Mouse (Mus musculus) ES-Bruce4 (cell line): ENCODE measurements around the gene Mrpl49. TPM values are rescaled to one million over a fixed set of nuclear protein-coding genes. Genes with fewer than 3 reads are reported as not detected.

ENCODE experiments used
- H3K27ac ChIP-seq: 2 replicates; pipeline ENCODE4 v1.5.1; 2012; ENCODE audit warnings: low read length, inconsistent platforms; ENCODE audit not compliant: insufficient read depth
- H3K27me3 ChIP-seq: 2 replicates; pipeline ENCODE4 v1.6.1; 2012; ENCODE audit warnings: mild to moderate bottlenecking, low read length, inconsistent platforms; ENCODE audit not compliant: control insufficient read depth, poor library complexity, insufficient read depth, severe bottlenecking
- H3K36me3 ChIP-seq: 2 replicates; pipeline ENCODE4 v1.6.1; 2012; ENCODE audit warnings: inconsistent platforms, mild to moderate bottlenecking, low read length, moderate library complexity; ENCODE audit not compliant: control insufficient read depth, poor library complexity, insufficient read depth, severe bottlenecking
- H3K4me1 ChIP-seq: one replicate; pipeline ENCODE4 v1.8.1; 2011; ENCODE audit warnings: low read length; ENCODE audit not compliant: control insufficient read depth, insufficient read depth
- H3K4me3 ChIP-seq: 2 replicates; pipeline ENCODE4 v1.5.1; 2011; ENCODE audit warnings: low read depth, mild to moderate bottlenecking, low read length
- H3K9ac ChIP-seq: 2 replicates; pipeline ENCODE4 v1.6.1; 2012; ENCODE audit warnings: low read depth, mild to moderate bottlenecking, inconsistent platforms; ENCODE audit not compliant: poor library complexity, severe bottlenecking
- H3K9me3 ChIP-seq: replicated peaks from 2 replicates; pipeline ENCODE4 v1.6.1; 2012; ENCODE audit warnings: mild to moderate bottlenecking, low read length, inconsistent platforms; ENCODE audit not compliant: control insufficient read depth, poor library complexity, insufficient read depth, severe bottlenecking
- CTCF ChIP-seq: IDR thresholded peaks from one replicate; pipeline ENCODE4 v1.8.1; 2011; ENCODE audit warnings: low read depth, low read length
- EP300 ChIP-seq: IDR thresholded peaks from 2 replicates; pipeline ENCODE4 v1.6.1; 2011; ENCODE audit warnings: low read depth, low read length; ENCODE audit not compliant: insufficient read depth
- POLR2A ChIP-seq: IDR thresholded peaks from one replicate; pipeline ENCODE4 v1.8.1; 2011; ENCODE audit warnings: low read length; ENCODE audit not compliant: insufficient read depth
- polyA plus RNA-seq: library from polyadenylated mRNA; stranded (reverse); fragments of >200 nt; gene quantifications from 2 replicates; pipeline ENCODE4 v1.2.4, GENCODE M21; 2011; ENCODE audit warnings: low read depth; ENCODE audit not compliant: missing spikeins, insufficient read depth, insufficient read length

Gene Mrpl49
- polyA plus RNA-seq, 1 experiment, result 44.9 TPM

DNA sequence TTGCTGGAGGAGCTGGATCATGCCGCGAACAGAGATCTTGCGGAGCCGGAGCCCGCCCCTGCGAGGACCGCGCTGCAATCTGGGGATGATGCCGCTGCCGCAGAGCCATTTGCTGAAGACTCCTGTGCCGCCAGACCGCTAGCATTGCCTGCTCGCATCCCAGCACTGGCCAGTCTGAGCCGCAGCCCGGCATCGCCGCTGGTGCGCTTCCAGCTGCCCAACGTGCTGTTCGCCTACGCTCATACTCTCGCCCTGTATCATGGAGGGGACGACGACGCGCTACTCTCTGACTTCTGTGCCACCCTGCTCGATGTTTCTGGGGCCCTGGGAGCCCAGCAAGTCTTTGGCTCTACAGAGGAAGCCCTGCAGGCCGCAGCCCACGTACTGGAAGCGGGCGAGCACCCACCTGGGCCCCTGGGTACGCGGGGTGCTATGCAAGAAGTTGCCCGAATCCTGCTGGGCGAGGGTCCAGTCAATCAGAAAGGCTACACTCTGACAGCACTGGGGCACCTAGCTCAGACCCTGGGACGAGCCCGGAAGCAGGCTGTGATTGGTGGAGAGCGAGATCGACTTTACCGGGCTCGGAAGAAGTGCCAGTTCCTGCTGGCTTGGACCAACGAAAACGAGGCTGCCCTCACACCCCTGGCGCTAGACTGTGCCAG, 4.2 kb upstream of the Mrpl49 start:
- Histone ChIP-seq H3K4me3 (peak overlapping the region; percentile 97), H3K27me3 (no peaks in the 10 kb centered on the region), H3K9ac (peak overlapping the region; percentile 90), H3K36me3 (peaks cover 15% of the 10 kb centered on the region), H3K9me3 (no peaks in the 10 kb centered on the region), H3K4me1 (no peaks in the 10 kb centered on the region), H3K27ac (peak overlapping the region; percentile 42)
- no peak for TF ChIP-seq POLR2A
- no peak for TF ChIP-seq CTCF
- no peak for TF ChIP-seq EP300

DNA sequence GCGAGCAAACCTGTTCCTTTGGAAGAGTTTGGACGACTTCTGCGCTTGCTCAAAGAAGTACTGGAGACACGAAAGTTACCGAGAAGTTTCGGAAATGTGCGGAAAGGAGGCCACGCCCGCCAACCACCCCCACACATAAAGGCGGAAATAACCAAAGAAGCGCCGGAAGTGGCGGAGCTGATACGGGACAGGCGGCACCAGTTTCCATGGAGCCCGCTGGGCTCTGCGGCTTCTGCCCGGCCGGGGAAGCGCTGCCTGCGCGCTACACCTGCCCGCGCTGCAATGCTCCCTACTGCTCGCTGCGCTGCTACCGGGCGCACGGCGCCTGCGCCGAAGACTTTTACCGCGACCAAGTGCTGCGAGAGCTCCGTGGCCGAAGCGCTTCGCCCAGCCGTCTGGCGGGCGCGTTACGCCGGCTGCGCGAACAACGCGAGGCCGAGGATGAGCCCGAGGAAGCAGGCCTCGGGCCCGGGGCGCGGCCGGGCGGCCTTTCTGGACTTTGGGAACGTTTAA, 3.5 kb upstream of the Mrpl49 start, which contains the start of gene Znhit2:
TSS of gene Znhit2 (plus strand) at position 172 of the 513 bp plus-strand sequence.
- peak within 1 kb of the TSS; percentile 85 for H3K27ac ChIP-seq
- H3K27me3 ChIP-seq, result no peaks in the 10 kb centered on the region
- no peaks in the 10 kb centered on the region for H3K4me1 ChIP-seq
- TF ChIP-seq POLR2A (no peak), CTCF (no peak), EP300 (no peak)
- peak within 1 kb of the TSS; percentile 90 for H3K9ac ChIP-seq
- H3K9me3 ChIP-seq, result no peaks in the 10 kb centered on the region
- peaks cover 15% of the 10 kb centered on the region for H3K36me3 ChIP-seq
- peak within 1 kb of the TSS; percentile 97 for H3K4me3 ChIP-seq

DNA sequence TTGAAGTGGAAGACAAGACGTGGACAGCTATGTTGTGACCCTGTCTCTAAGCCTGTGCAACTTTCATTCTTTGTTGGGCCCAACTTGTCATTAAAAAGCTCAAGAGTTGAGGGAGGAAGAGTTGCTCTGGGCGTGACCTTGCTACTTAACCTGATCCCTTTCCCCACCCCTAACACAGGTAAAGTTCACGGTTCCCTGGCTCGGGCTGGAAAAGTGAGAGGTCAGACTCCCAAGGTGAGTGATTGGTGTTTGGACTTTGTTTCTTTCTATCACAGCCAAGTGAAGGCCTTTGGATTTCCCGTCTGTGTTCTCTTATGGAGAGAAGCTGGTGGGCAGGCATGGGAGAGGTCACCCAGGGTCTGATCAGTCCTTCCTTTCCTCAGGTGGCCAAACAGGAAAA, 1.4 kb upstream of the Mrpl49 start:
- Histone ChIP-seq H3K4me3 (peak overlapping the region; percentile 89), H3K36me3 (peaks cover 32% of the 10 kb centered on the region), H3K9ac (peak overlapping the region; percentile 84), H3K4me1 (no peaks in the 10 kb centered on the region), H3K9me3 (no peaks in the 10 kb centered on the region), H3K27me3 (no peaks in the 10 kb centered on the region), H3K27ac (peak overlapping the region; percentile 26; the same call in 1 of the 2 replicates)
- TF ChIP-seq POLR2A (no peak), CTCF (no peak), EP300 (no peak)

DNA sequence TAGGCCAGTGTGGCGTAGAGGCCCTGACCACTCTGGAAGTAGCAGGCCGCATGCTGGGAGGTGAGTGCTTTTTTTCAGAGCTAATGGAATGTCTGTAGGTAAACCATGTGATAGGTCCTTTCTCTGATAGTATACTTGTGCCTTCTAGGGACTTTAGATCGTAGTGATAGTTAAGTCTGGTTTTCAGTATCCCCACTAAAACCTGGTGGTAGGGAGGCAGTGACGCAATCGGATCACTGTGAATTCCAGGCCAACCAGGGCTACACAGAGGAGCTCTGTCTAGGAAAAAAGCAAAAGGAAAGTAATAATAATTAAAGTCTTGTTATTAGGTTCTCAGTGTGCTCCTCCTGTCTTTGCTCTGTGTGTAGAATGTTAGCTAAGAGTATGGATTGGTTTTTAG, 928 bp upstream of the Mrpl49 start:
- Histone ChIP-seq H3K27me3 (no peaks in the 10 kb centered on the region), H3K4me3 (peak overlapping the region; percentile 89), H3K4me1 (no peaks in the 10 kb centered on the region), H3K9me3 (no peaks in the 10 kb centered on the region), H3K27ac (peak overlapping the region; percentile 26; the same call in 1 of the 2 replicates), H3K36me3 (peaks cover 37% of the 10 kb centered on the region), H3K9ac (peak overlapping the region; percentile 84)
- no peak for TF ChIP-seq EP300
- no peak for TF ChIP-seq POLR2A
- TF ChIP-seq CTCF, result no peak

DNA sequence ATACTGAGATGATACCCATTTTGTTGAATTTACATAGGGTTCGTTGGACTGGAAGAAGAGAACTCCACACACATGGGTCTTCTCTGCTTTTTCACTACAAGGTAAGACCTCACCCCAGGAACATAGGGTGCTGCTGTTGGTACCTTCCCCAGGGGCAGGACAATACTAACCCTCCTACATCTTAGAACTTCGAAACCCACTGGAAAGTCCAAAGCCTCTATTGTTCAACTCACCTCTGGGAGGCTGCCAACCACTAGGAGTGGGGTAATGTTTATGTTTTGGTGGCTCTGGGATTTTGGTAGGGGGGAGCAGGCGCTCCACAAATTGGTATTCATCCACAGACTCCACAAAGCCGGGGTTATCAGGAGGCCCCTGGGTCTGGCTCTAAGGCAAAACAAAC, 889 bp downstream of the Mrpl49 start:
- H3K9ac ChIP-seq, result peak overlapping the region; percentile 82
- H3K36me3 ChIP-seq, result peaks cover 51% of the 10 kb centered on the region
- no peaks in the 10 kb centered on the region for H3K9me3 ChIP-seq
- no peaks in the 10 kb centered on the region for H3K4me1 ChIP-seq
- no peaks in the 10 kb centered on the region for H3K27me3 ChIP-seq
- no peak for TF ChIP-seq POLR2A
- no peak for TF ChIP-seq EP300
- no peak for TF ChIP-seq CTCF
- H3K4me3 ChIP-seq, result peak overlapping the region; percentile 83
- no peak overlapping the region for H3K27ac ChIP-seq

DNA sequence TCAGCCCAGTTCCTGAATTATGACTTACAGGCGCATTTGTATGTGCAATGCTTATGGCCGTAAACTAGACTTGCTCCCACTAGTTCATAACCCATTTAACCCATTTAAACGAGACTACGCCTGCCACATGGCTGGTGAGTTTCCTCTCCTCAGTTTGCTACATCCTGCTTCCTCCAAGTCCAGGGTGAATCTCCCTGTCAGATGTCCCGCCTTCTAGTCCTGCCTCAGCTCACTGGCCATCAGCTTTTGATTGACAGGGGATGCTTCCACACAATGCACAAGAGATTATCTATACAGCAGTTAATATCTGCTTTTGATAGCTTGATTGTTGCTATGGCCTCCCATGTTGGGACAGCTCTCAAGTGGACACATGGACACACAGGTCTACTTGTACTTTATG, 3.3 kb downstream of the Mrpl49 start:
- Histone ChIP-seq H3K9me3 (no peaks in the 10 kb centered on the region), H3K4me1 (no peaks in the 10 kb centered on the region), H3K27me3 (no peaks in the 10 kb centered on the region), H3K9ac (no peak overlapping the region), H3K4me3 (no peak overlapping the region), H3K27ac (no peak overlapping the region), H3K36me3 (peaks cover 63% of the 10 kb centered on the region)
- TF ChIP-seq POLR2A (no peak), CTCF (no peak), EP300 (no peak)
